Mouse (Mus musculus): ENCODE measurements at regions not wholly inside any gene's neighbourhood (a gene's known extent, or its start where the extent isn't known, plus 50 kb on each side); places are given as distances from the start of the nearest gene placed in this dataset.

- no peak for TF ChIP-seq POLR2A (IDR thresholded peaks at IDR 0.05; ENCODE audit: low read depth, low read length)
- TF ChIP-seq CTCF (IDR thresholded peaks at IDR 0.05; ENCODE audit: extremely low read depth, insufficient read depth, insufficient read length, insufficient replicate concordance) = no peak
Measured at GRCm38 (mm10) chr3:21938071-21938848, 138.2 kb upstream of the Tbl1xr1 start.

Measured in spleen, adult 2 months (tissue).